Mouse (Mus musculus) common myeloid progenitor, adult 5-6 weeks (primary cell): ENCODE results near the gene Scml4. TPM values are rescaled to one million over a fixed set of nuclear protein-coding genes. Genes with fewer than 3 reads are reported as not detected.

Experiments used
- total RNA-seq: library from RNA; stranded (forward); fragments of 200-1000, 187-1606 nt; gene quantifications from 2 replicates; pipeline ENCODE4 v1.2.3, GENCODE M21; 2017

The Scml4 gene
- total RNA-seq, 1 experiment from 2014 or later: 3.0 TPM

Other genes with a start within 250 kb of the Scml4 start
- gene Sec63, start 98.9 kb upstream of the Scml4 start, total RNA-seq: 37.6 and 58.7 TPM in 2 replicates